Comparison of ENCODE assay signal across 32 mouse cellular contexts in the genomic region with DNA sequence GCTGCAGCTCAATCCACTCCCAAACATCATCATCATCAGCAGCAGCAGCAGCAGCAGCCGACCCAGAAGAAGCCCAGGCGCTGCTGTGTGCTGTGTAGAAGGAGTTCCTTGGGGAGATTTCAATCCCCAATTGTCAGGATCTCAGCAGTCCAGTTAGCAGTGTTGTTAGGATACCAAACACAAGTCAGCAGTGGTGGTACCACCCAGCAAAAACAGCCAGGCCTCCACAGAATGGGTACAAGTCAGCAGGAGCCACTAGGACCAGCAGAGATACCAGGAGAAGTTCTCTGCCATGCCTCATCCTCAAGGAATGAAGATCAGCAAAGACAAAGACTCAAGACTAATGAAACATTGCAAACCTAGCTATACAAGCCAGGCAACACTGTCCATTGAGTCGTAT. TPM values are rescaled to one million over a fixed set of nuclear protein-coding genes. Genes with fewer than 3 reads are reported as not detected.
"Had no signal": no experiment of that assay in that cellular context is flagged by ENCODE, and none has a peak within 500 bp of the region (broad histone marks: within the 10 kb centered on the region; RNA-seq: fewer than 3 reads in every experiment).

No protein-coding gene starts in this region.

- H3K4me3 ChIP-seq: left cerebral cortex, adult 2 months; limb, embryonic 10.5 days; limb, embryonic 12.5 days; limb, embryonic 13.5 days; limb, embryonic 15.5 days; liver, embryonic 12.5 days; liver, embryonic 13.5 days; liver, embryonic 15.5 days; lung, embryonic 15.5 days; megakaryocyte, embryonic 14.5 days; midbrain, embryonic 12.5 days; midbrain, embryonic 13.5 days; midbrain, embryonic 15.5 days; myocyte; neural tube, embryonic 12.5 days had no signal

- H3K9me3 ChIP-seq: limb, embryonic 10.5 days; limb, embryonic 12.5 days; limb, embryonic 13.5 days; limb, embryonic 15.5 days; liver, embryonic 12.5 days; liver, embryonic 13.5 days; liver, embryonic 15.5 days; lung, embryonic 15.5 days; midbrain, embryonic 12.5 days; midbrain, embryonic 15.5 days; neural tube, embryonic 12.5 days had no signal

- H3K27ac ChIP-seq: limb, embryonic 10.5 days; limb, embryonic 12.5 days; limb, embryonic 13.5 days; limb, embryonic 15.5 days; liver, embryonic 12.5 days; liver, embryonic 13.5 days; liver, embryonic 14.5 days; liver, embryonic 15.5 days; lung, embryonic 15.5 days; macrophage; midbrain, embryonic 12.5 days; midbrain, embryonic 13.5 days; midbrain, embryonic 15.5 days; neural tube, embryonic 12.5 days had no signal

- H3K36me3 ChIP-seq: limb, embryonic 15.5 days; liver, embryonic 15.5 days; lung, embryonic 15.5 days; midbrain, embryonic 12.5 days; midbrain, embryonic 13.5 days; midbrain, embryonic 15.5 days; neural tube, embryonic 12.5 days had no signal

- H3K4me2 ChIP-seq: limb, embryonic 12.5 days; limb, embryonic 13.5 days; limb, embryonic 15.5 days; liver, embryonic 11.5 days; liver, embryonic 12.5 days; liver, embryonic 13.5 days; liver, embryonic 15.5 days; lung, embryonic 14.5 days; lung, embryonic 15.5 days; midbrain, embryonic 12.5 days; midbrain, embryonic 13.5 days; midbrain, embryonic 15.5 days; neural tube, embryonic 12.5 days had no signal

- DNase-seq: left cerebral cortex, postnatal 4 days; liver; liver, embryonic 13.5 days; liver, postnatal 0 days; lung, adult 18-20 months; lung, adult 2 months; lung, embryonic 14.5 days; lung, postnatal 10 days; lung, postnatal 14 days; lung, postnatal 36 days; lung, postnatal 4 days; midbrain, embryonic 14.5 days had no signal

- H3K4me1 ChIP-seq: limb, embryonic 10.5 days; limb, embryonic 12.5 days; limb, embryonic 13.5 days; limb, embryonic 15.5 days; liver, embryonic 13.5 days; liver, embryonic 15.5 days; lung, embryonic 15.5 days; midbrain, embryonic 12.5 days; midbrain, embryonic 13.5 days; midbrain, embryonic 15.5 days; neural tube, embryonic 12.5 days had no signal

- ATAC-seq: liver, embryonic 12.5 days; liver, postnatal 0 days; lung, postnatal 0 days; midbrain, embryonic 13.5 days; midbrain, embryonic 15.5 days; midbrain, embryonic 16.5 days had no signal

- H3K9ac ChIP-seq: limb, embryonic 12.5 days; limb, embryonic 13.5 days; limb, embryonic 15.5 days; liver, embryonic 12.5 days; liver, embryonic 13.5 days; liver, embryonic 14.5 days; liver, embryonic 15.5 days; liver, postnatal 0 days; lung, embryonic 14.5 days; lung, embryonic 15.5 days; midbrain, embryonic 12.5 days; midbrain, embryonic 13.5 days; midbrain, embryonic 15.5 days; neural tube, embryonic 12.5 days had no signal

- H3K27me3 ChIP-seq: limb, embryonic 12.5 days; limb, embryonic 13.5 days; limb, embryonic 15.5 days; liver, embryonic 12.5 days; liver, embryonic 13.5 days; liver, embryonic 15.5 days; lung, embryonic 15.5 days; midbrain, embryonic 12.5 days; midbrain, embryonic 13.5 days; midbrain, embryonic 15.5 days; neural tube, embryonic 12.5 days had no signal

RNA-seq across cellular contexts. Expression of a gene that starts 16.7 kb away (rescaled TPM):
- polyA plus RNA-seq: liver, adult 2 months; myocyte had no signal
